Mouse (Mus musculus) brain, embryonic 14.5 days (tissue): Measurements from ENCODE around the gene Pkd1l2.

Experiments
- CTCF ChIP-seq: fragments of 200-500 bp; IDR thresholded peaks from 2 replicates; pipeline ENCODE4 v1.5.1; 2012; ENCODE audit warnings: inconsistent platforms, mild to moderate bottlenecking, moderate library complexity, borderline replicate concordance; ENCODE audit not compliant: insufficient read depth, insufficient read length; ENCODE audit errors: extremely low read depth
- POLR2A ChIP-seq: fragments of 200-500 bp; IDR thresholded peaks from 2 replicates; pipeline ENCODE4 v1.6.1; 2012; ENCODE audit warnings: mild to moderate bottlenecking, inconsistent platforms, borderline replicate concordance; ENCODE audit not compliant: poor library complexity, insufficient read depth, insufficient read length, severe bottlenecking; ENCODE audit errors: extremely low read depth

DNA sequence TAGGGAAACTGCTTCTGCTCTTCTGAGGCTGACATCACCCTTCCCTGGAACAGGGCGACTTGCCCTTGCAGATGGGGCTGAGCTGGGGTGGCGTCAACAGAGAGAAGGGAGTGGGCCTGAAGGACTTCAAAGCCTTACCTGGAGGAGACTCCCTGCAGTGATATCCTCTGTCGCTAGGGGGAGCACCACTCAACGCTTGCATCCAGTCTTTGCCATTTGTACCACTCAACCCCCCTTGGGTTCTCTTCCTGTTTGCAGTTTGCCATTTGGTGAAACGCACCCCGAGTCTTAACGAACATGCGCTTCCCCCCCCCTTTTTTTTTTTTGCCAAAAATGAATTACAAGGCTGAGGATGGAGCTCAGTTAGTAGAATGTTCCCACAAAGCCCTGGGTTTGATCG, 25.3 kb upstream of the Pkd1l2 start:
- no peak for TF ChIP-seq POLR2A
- TF ChIP-seq CTCF = peak; percentile 87
